Mouse (Mus musculus) cortical plate, adult 2 months (tissue): Measurements from ENCODE around the gene Tex45.

ENCODE experiments used
- CTCF ChIP-seq: fragments of 200-500 bp; IDR thresholded peaks from 2 replicates; pipeline ENCODE4 v1.5.1; 2011; ENCODE audit warnings: mild to moderate bottlenecking, control low read depth, low read length; ENCODE audit not compliant: insufficient read depth; ENCODE audit errors: extremely low read depth
- POLR2A ChIP-seq: fragments of 200-500 bp; IDR thresholded peaks from 2 replicates; pipeline ENCODE4 v1.6.1; 2011; ENCODE audit warnings: mild to moderate bottlenecking, low read length, control low read depth; ENCODE audit not compliant: insufficient read depth; ENCODE audit errors: extremely low read depth

DNA sequence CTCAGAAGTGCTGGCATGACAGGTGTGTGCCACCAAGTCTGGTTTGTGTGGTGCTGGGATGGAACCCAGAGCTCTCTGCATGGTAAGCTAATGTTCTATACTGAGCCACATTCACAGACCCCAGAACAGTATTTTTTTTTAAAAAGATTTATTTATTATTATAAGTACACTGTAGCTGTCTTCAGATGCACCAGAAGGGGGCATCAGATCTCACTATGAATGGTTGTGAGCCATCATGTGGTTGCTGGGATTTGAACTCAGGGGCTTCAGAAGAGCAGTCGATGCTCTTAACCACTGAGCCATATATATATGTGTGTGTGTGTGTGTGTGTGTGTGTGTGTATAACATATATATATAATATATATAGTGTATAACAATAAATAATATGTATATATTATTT lies 1.8 kb upstream of the Tex45 start:
- TF ChIP-seq POLR2A (no peak), CTCF (no peak)
